Mouse (Mus musculus) heart, postnatal 0 days (tissue): ENCODE results near the gene 9630041A04Rik. TPM values are rescaled to one million over a fixed set of nuclear protein-coding genes. Genes with fewer than 3 reads are reported as not detected.
A peak's percentile ranks its signal among the peaks of the same experiment; 100 is the strongest.

ENCODE experiments used
- ATAC-seq: fragments of 200-750 bp; cut with Nextera tagmentation; 2 replicates; pipeline ENCODE4 v1.8.0; 2017; ENCODE audit warnings: low read depth, moderate number of reproducible peaks, moderate library complexity; ENCODE audit not compliant: insufficient read depth
- DNase-seq: peaks from one replicate; pipeline ENCODE4 v3.0.0-alpha.2; 2016; ENCODE audit warnings: low spot score
- H3K27ac ChIP-seq: fragments of 300-500 bp; sonication (generic); 2 replicates; pipeline ENCODE4 v1.5.1; 2014; ENCODE audit warnings: low read depth, mild to moderate bottlenecking
- H3K27me3 ChIP-seq: fragments of 300-500 bp; sonication (generic); 2 replicates; pipeline ENCODE4 v1.6.1; 2014; ENCODE audit warnings: low read length, mixed read lengths; ENCODE audit not compliant: control insufficient read depth, insufficient read depth
- H3K36me3 ChIP-seq: fragments of 300-500 bp; sonication (generic); replicated peaks from 2 replicates; pipeline ENCODE4 v1.6.1; 2014; ENCODE audit warnings: low read length, mixed read lengths; ENCODE audit not compliant: control insufficient read depth, insufficient read depth
- H3K4me1 ChIP-seq: fragments of 300-500 bp; sonication (generic); 2 replicates; pipeline ENCODE4 v1.6.1; 2014; ENCODE audit warnings: antibody characterized with exemption; ENCODE audit not compliant: control insufficient read depth, insufficient read depth
- H3K4me2 ChIP-seq: fragments of 300-500 bp; sonication (generic); 2 replicates; pipeline ENCODE4 v1.6.1; 2014; ENCODE audit warnings: low read depth, mild to moderate bottlenecking, low read length, moderate library complexity
- H3K4me3 ChIP-seq: fragments of 300-500 bp; sonication (generic); 2 replicates; pipeline ENCODE4 v1.5.1; 2014; ENCODE audit warnings: low read depth, low read length
- H3K9ac ChIP-seq: fragments of 300-500 bp; sonication (generic); replicated peaks from 2 replicates; pipeline ENCODE4 v1.6.1; 2014; ENCODE audit warnings: low read depth, low read length, mixed read lengths
- H3K9me3 ChIP-seq: fragments of 300-500 bp; sonication (generic); replicated peaks from 2 replicates; pipeline ENCODE4 v1.6.1; 2016; ENCODE audit warnings: low read length; ENCODE audit not compliant: control insufficient read depth
- CTCF ChIP-seq: IDR thresholded peaks from 2 replicates; pipeline ENCODE4 v1.5.1; 2016; ENCODE audit warnings: antibody characterized with exemption, control low read depth, low read depth
- EP300 ChIP-seq: IDR thresholded peaks from 2 replicates; pipeline ENCODE4 v1.6.1; 2016; ENCODE audit warnings: antibody characterized with exemption, low read depth
- WGBS: fragments of 180-500 bp; shearing (Covaris S2); extraction: QIAGEN DNeasy Blood & Tissue Kit; methylation state at CpG from one replicate; pipeline ENCODE4 v1.1.7; 2014; 5-methylcytosine and 5-hydroxymethylcytosine counted together
- polyA plus RNA-seq: library from polyadenylated mRNA; unstranded; fragments of >200 nt; fragmentation: Nextera tagmentation; extraction: Ambion mirVana; gene quantifications from 2 replicates; pipeline ENCODE4 v1.2.1, GENCODE M21; 2015
- total RNA-seq: library from RNA; depleted of rRNA; stranded (reverse); fragments of >200 nt; gene quantifications from 2 replicates; pipeline ENCODE4 v1.2.3, GENCODE M21; 2014; ENCODE audit warnings: low replicate concordance

Gene 9630041A04Rik
- total and polyA plus RNA-seq, 2 experiments from 2014 or later = not detected

DNA sequence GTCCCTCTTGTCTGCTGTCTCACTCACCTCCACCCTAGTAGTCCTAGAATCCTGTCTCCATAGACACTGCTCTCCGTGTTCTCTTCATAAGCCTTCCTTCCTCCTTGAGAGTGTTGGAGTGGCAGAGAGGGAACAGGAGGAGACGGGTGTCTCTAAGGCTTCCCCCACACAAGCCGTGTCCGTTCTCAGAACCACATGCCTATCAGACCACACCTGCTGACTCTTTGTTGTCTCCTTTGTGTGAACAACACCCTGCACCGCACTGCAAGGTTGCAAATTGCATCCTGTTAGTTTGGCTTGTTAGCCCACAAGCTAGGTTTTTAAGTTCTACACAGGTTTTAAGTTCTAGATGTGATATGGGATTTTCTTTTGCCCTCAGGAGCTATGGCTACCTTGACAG lies 57.7 kb downstream of the 9630041A04Rik start:
- H3K9me3 ChIP-seq = no peaks in the 10 kb centered on the region
- DNase-seq (no peak), ATAC-seq (no peak)
- no peaks in the 10 kb centered on the region for H3K27me3 ChIP-seq
- TF ChIP-seq EP300 (no peak), CTCF (no peak)
- no peak overlapping the region for H3K4me2 ChIP-seq
- no peaks in the 10 kb centered on the region for H3K36me3 ChIP-seq
- no peak overlapping the region for H3K4me3 ChIP-seq
- no peak overlapping the region for H3K27ac ChIP-seq
- no peak overlapping the region for H3K9ac ChIP-seq
- 82% methylated on average over 5 of the region's 5 CpGs for WGBS
- H3K4me1 ChIP-seq = no peaks in the 10 kb centered on the region

- H3K4me1 ChIP-seq = no peaks in the 10 kb centered on the region
- WGBS = 69% methylated on average over 4 of the region's 4 CpGs
- no peaks in the 10 kb centered on the region for H3K9me3 ChIP-seq
- no peaks in the 10 kb centered on the region for H3K27me3 ChIP-seq
- no peak overlapping the region for H3K27ac ChIP-seq
- ATAC-seq = no peak
- H3K36me3 ChIP-seq = no peaks in the 10 kb centered on the region
- no peak for TF ChIP-seq CTCF
- TF ChIP-seq EP300 = no peak
- no peak for DNase-seq
- no peak overlapping the region for H3K9ac ChIP-seq
- no peak overlapping the region for H3K4me2 ChIP-seq
- no peak overlapping the region for H3K4me3 ChIP-seq
These were observed 61.2 kb downstream of the 9630041A04Rik start for GRCm38 (mm10) chr9:101922846-101923245.

- TF ChIP-seq CTCF (no peak), EP300 (no peak)
- no peaks in the 10 kb centered on the region for H3K36me3 ChIP-seq
- no peaks in the 10 kb centered on the region for H3K9me3 ChIP-seq
- no peak overlapping the region for H3K9ac ChIP-seq
- DNase-seq = no peak
- no peak overlapping the region for H3K4me2 ChIP-seq
- WGBS = 55% methylated on average over 4 of the region's 4 CpGs
- no peak overlapping the region for H3K4me3 ChIP-seq
- ATAC-seq = no peak
- H3K27me3 ChIP-seq = no peaks in the 10 kb centered on the region
- no peaks in the 10 kb centered on the region for H3K4me1 ChIP-seq
- H3K27ac ChIP-seq = no peak overlapping the region
These were observed 63.2 kb downstream of the 9630041A04Rik start for GRCm38 (mm10) chr9:101924829-101925228.

DNA sequence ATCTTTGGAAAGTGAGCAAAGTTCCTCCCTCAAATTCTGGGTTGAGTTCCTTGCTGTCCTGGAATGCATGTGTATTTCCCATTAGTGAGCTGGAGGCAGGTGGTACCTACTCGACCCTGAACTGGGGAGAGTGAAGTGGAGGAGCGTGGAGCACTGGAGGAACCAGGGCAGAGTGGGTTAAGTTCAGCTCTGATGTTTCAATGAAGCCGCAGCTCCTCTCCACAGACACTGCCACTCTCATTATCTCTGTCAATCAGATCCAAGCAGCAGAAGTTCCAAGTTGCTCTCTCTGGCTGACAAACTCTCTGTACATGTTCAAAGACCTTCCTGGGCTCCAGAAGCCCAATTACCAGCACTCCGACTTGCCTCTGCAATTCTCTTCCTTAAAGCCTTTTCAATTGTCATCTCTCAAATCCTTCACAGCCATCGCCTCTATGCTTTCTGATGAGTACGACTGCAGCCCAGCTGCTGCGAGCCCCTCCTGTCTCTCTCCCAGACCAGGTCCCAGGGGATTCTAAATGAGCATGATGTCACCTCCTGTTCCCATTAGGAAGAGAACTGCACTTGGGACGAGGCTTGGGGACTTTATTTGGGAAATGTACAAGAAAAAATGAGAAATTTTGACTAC lies 72.4 kb downstream of the 9630041A04Rik start:
- peak; percentile 23 for DNase-seq
- TF ChIP-seq CTCF (no peak), EP300 (no peak)
- Histone ChIP-seq H3K9me3 (no peaks in the 10 kb centered on the region), H3K36me3 (no peaks in the 10 kb centered on the region), H3K4me3 (no peak overlapping the region), H3K4me1 (no peaks in the 10 kb centered on the region), H3K27ac (no peak overlapping the region), H3K27me3 (no peaks in the 10 kb centered on the region), H3K9ac (no peak overlapping the region), H3K4me2 (no peak overlapping the region)
- 47% methylated on average over 8 of the region's 8 CpGs for WGBS
- ATAC-seq = no peak

DNA sequence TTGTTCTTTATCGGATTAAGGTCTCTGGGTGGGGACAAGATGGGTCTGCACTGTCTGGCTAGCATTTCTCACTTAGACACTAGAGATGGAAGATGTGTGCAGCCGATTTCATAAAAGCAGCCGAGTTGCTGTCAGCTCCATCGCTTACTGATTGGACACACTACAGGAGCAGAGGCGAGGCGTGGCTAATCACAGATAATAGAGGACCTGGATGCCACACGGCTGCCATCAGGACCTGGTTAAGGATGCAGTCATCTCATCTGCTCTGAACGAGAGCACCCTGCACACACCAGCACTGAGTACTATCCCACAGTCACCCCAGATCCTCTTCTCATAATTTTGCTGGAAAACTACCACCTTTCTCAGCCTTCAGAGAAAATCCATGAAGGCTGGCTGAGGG lies 73.2 kb downstream of the 9630041A04Rik start:
- Histone ChIP-seq H3K4me2 (no peak overlapping the region), H3K4me3 (no peak overlapping the region), H3K4me1 (no peaks in the 10 kb centered on the region), H3K27me3 (no peaks in the 10 kb centered on the region), H3K9me3 (no peaks in the 10 kb centered on the region), H3K9ac (no peak overlapping the region), H3K27ac (no peak overlapping the region), H3K36me3 (no peaks in the 10 kb centered on the region)
- no peak for DNase-seq
- no peak for ATAC-seq
- no peak for TF ChIP-seq EP300
- TF ChIP-seq CTCF = no peak
- WGBS = 58% methylated on average over 8 of the region's 8 CpGs

DNA sequence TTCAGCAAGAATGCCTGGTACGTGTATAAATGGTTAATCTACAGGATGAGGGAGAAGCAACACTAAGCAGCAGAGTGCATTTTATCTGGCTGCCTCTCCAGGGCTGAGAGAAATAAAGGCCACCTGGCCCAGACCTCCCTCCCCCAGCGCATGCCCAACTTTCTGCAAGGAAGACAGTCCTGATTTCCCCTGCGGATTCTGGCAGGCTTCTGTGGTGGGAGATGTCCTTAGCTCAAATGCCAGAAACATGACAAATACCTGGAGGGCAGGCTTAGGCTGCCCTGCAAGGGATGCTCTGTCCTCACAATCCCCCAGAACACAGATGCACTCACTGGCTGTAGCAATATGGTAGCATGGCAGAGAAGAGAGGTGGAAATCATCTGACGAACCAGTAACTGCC lies 76.4 kb downstream of the 9630041A04Rik start:
- DNase-seq = no peak
- Histone ChIP-seq H3K27me3 (no peaks in the 10 kb centered on the region), H3K27ac (no peak overlapping the region), H3K36me3 (no peaks in the 10 kb centered on the region), H3K9ac (no peak overlapping the region), H3K9me3 (no peaks in the 10 kb centered on the region), H3K4me1 (no peaks in the 10 kb centered on the region), H3K4me2 (no peak overlapping the region), H3K4me3 (no peak overlapping the region)
- no peak for ATAC-seq
- TF ChIP-seq CTCF = no peak
- no peak for TF ChIP-seq EP300
- WGBS = 73% methylated on average over 4 of the region's 4 CpGs
